Mouse (Mus musculus) cortical plate, adult 2 months (tissue): Measurements from ENCODE around the gene Srp9. TPM values are rescaled to one million over a fixed set of nuclear protein-coding genes. Genes with fewer than 3 reads are reported as not detected.

ENCODE experiments used
- H3K27ac ChIP-seq: fragments of 200-500 bp; 2 replicates; pipeline ENCODE4 v1.5.1; 2012; ENCODE audit warnings: low read length, control low read depth, inconsistent platforms; ENCODE audit not compliant: insufficient read depth
- H3K4me1 ChIP-seq: fragments of 200-500 bp; 2 replicates; pipeline ENCODE4 v1.6.1; 2011; ENCODE audit warnings: low read length; ENCODE audit not compliant: control insufficient read depth, insufficient read depth
- H3K4me3 ChIP-seq: fragments of 200-500 bp; 2 replicates; pipeline ENCODE4 v1.5.1; 2011; ENCODE audit warnings: mild to moderate bottlenecking, low read length, control low read depth; ENCODE audit not compliant: insufficient read depth
- CTCF ChIP-seq: fragments of 200-500 bp; IDR thresholded peaks from 2 replicates; pipeline ENCODE4 v1.5.1; 2011; ENCODE audit warnings: mild to moderate bottlenecking, control low read depth, low read length; ENCODE audit not compliant: insufficient read depth; ENCODE audit errors: extremely low read depth
- POLR2A ChIP-seq: fragments of 200-500 bp; IDR thresholded peaks from 2 replicates; pipeline ENCODE4 v1.6.1; 2011; ENCODE audit warnings: mild to moderate bottlenecking, low read length, control low read depth; ENCODE audit not compliant: insufficient read depth; ENCODE audit errors: extremely low read depth
- polyA plus RNA-seq: library from polyadenylated mRNA; depleted of rRNA; stranded (reverse); fragments of >200 nt; gene quantifications from 2 replicates; pipeline ENCODE4 v1.2.3, GENCODE M21; 2012; rRNA removed

The Srp9 gene
- 112 and 115 TPM in 2 replicates for polyA plus RNA-seq

DNA sequence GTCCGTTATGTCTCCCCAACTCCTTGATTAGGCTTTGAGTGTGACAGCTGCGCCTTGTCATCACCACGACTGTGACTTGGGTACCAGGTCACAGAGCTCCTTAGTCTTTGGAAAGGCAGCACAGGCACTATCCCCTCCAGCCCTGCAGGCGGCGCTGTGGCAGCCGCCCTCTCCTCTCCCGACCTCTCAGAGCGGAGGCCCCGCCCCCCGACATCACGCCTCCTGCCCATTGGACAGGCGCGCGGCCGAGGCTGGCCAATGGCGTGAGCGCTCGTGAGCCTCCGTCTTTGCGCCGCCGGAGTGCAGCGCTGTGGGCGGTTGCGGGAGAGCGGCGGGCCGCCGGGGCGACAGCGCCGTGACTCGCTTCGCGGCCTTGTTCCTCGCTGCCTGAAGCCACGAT is at the start of gene Srp9:
Srp9 (plus strand) TSS at position 232 of the 400 bp plus-strand sequence.
- TF ChIP-seq POLR2A (peak; percentile 64; the same call in 1 of the 2 replicates), CTCF (peak; percentile 79)
- H3K4me3 ChIP-seq = peak within 1 kb of the TSS; percentile 59
- peak within 1 kb of the TSS; percentile 36; the same call in 1 of the 2 replicates for H3K27ac ChIP-seq
- peaks cover 5% of the 10 kb centered on the region for H3K4me1 ChIP-seq

- H3K4me3 ChIP-seq = no peak overlapping the region
- H3K4me1 ChIP-seq = peaks cover 3% of the 10 kb centered on the region; the same call in 1 of the 2 replicates
- H3K27ac ChIP-seq = no peak overlapping the region
- TF ChIP-seq POLR2A = no peak
- no peak for TF ChIP-seq CTCF
These were observed 42.7 kb upstream of the Srp9 start for GRCm38 (mm10) chr1:182081744-182082419.

GRCm38 (mm10) chr1:182083459-182083858 is 41.1 kb upstream of the Srp9 start:
- no peak overlapping the region for H3K4me3 ChIP-seq
- TF ChIP-seq POLR2A (no peak), CTCF (no peak)

DNA sequence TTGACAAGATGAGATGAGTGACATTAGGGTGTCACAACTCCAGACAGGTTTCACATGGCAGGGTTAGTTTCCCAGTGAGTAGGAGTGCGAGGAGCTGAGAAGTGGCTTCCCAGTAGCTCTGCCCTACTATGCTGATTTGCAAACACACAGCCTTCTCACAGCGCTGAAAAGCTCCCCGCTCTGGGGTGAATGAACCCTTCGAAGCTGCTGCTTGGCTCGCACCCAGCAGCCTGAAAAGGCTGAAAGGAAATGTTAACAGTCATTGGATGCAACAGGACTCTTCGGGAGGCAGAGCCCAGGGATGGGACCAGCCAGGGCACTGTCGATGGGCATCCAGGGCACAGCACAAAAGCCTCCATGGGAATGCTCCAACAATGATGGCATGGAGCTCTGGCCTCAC is 37.8 kb upstream of the Srp9 start:
- Histone ChIP-seq H3K4me3 (no peak overlapping the region), H3K4me1 (peaks cover 5% of the 10 kb centered on the region), H3K27ac (0 out of 2 replicates have a peak overlapping the region, but pooled peaks have one; percentile 14)
- TF ChIP-seq CTCF = no peak
- TF ChIP-seq POLR2A = no peak

More at GRCm38 (mm10) chr1:182083459-182083858, 41.1 kb upstream of the Srp9 start:
- Histone ChIP-seq H3K27ac (no peak overlapping the region), H3K4me1 (peaks cover 3% of the 10 kb centered on the region; the same call in 1 of the 2 replicates)

DNA sequence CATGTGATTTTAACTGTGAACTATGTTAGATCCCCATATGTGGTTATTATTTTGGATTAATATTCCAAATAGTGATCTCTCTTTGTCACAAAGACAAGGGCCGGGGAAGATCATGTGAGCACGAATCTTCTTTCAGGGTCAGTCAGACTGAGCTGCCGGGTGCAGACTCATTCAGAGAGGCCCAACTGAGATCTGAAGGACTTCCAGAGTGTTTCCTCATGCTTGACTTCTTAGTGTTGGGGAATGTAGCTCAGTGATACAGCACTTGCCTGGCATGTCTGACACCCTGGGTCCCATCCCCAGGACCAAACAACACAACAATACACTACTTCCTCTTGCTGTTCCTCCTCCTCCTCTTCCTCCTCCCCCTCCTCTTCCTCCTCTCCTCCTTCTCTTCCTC is 37.2 kb upstream of the Srp9 start:
- Histone ChIP-seq H3K4me1 (peaks cover 3% of the 10 kb centered on the region), H3K4me3 (no peak overlapping the region), H3K27ac (no peak overlapping the region)
- no peak for TF ChIP-seq POLR2A
- no peak for TF ChIP-seq CTCF

DNA sequence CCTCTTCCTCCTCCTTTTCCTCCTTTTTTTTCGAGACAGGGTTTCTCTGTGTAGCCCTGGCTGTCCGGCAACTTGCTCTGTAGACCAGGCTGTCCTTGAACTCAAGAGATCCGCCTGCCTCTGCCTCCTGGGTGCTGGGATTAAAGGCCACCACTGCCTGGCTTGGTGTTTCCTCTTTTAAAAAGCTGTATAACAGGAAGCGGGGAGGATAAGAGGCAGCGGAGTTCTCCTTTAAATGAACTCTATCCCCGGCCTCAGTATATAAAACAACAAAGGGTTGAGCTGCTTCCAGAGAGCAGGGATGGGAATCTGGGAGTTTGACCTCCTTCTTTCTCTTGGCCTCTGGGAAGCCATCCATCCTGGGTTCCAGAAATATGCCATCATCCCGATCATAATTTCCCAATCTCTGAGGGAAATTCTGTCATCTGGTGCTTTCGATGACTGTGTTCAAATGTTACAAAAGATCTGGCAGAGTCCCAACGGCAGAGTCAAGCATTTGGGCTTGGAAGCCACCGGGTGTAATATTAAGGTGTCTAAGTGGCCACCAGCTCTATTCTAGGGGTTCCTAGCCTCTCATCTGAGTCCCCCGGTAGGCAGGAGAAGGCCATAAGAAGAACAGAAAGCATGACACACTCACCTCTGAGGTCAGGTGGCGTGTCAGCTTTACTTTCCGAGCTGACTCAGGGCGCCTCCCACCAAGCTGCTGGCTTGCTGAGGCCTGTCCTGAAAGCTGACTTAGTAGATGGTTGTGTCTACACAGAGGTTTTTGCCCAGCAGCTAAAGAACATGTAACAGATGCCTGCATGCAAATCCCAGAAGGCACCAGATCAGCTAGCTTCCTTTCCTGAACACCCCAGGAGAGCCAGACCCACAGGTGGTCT is 36.5 kb upstream of the Srp9 start:
- H3K4me3 ChIP-seq = no peak overlapping the region
- H3K27ac ChIP-seq = no peak overlapping the region
- peaks cover 3% of the 10 kb centered on the region for H3K4me1 ChIP-seq
- TF ChIP-seq POLR2A (no peak), CTCF (no peak)

- no peak overlapping the region for H3K27ac ChIP-seq
These were observed 35.6 kb upstream of the Srp9 start for GRCm38 (mm10) chr1:182088844-182089418.

GRCm38 (mm10) chr1:182089600-182090297 is 34.8 kb upstream of the Srp9 start:
- TF ChIP-seq CTCF (no peak), POLR2A (no peak)
- Histone ChIP-seq H3K4me3 (no peak overlapping the region), H3K27ac (no peak overlapping the region), H3K4me1 (peaks cover 3% of the 10 kb centered on the region)

More at GRCm38 (mm10) chr1:182088844-182089418, 35.6 kb upstream of the Srp9 start:
- TF ChIP-seq POLR2A (no peak), CTCF (no peak)
- Histone ChIP-seq H3K4me3 (no peak overlapping the region), H3K4me1 (peaks cover 3% of the 10 kb centered on the region)

GRCm38 (mm10) chr1:182090298-182090677 is 34.2 kb upstream of the Srp9 start:
- Histone ChIP-seq H3K4me1 (peaks cover 3% of the 10 kb centered on the region), H3K27ac (no peak overlapping the region), H3K4me3 (no peak overlapping the region)
- TF ChIP-seq POLR2A = no peak
- TF ChIP-seq CTCF = no peak
